Mouse (Mus musculus) CH12.LX (cell line): ENCODE results near the gene Pgm2l1. TPM values are rescaled to one million over a fixed set of nuclear protein-coding genes. Genes with fewer than 3 reads are reported as not detected.

Source experiments
- DNase-seq: peaks from one replicate; pipeline ENCODE4 v3.0.0-alpha.2; 2013; ENCODE audit errors: extremely low read depth
- H3K27ac ChIP-seq: 2 replicates; pipeline ENCODE4 v1.5.1; 2012; ENCODE audit warnings: low read depth, mild to moderate bottlenecking, control low read depth, moderate library complexity; ENCODE audit not compliant: insufficient read depth
- H3K27me3 ChIP-seq: replicated peaks from 2 replicates; pipeline ENCODE3; 2012; ENCODE audit warnings: inconsistent platforms
- H3K36me3 ChIP-seq, 2 experiments: replicated peaks in 1 of 2; 2 replicates each; pipeline versions ENCODE3 to v1.6.1; 2012; ENCODE audit warnings: inconsistent platforms in 1 of 2, low read length in 1 of 2, mild to moderate bottlenecking in 1 of 2, mixed read lengths in 1 of 2, moderate library complexity in 1 of 2; ENCODE audit not compliant: control insufficient read depth in 1 of 2, insufficient read depth in 1 of 2
- H3K4me1 ChIP-seq, 2 experiments: 2 replicates each; pipeline ENCODE4 v1.6.1; 2012; ENCODE audit warnings: inconsistent platforms in 1 of 2, moderate library complexity in 1 of 2; ENCODE audit not compliant: insufficient read depth in 2 of 2, control insufficient read depth in 1 of 2
- H3K4me2 ChIP-seq: 2 replicates; pipeline ENCODE4 v1.6.1; 2012; ENCODE audit warnings: low read depth, mild to moderate bottlenecking, control low read depth; ENCODE audit not compliant: poor library complexity, insufficient read depth, severe bottlenecking
- H3K4me3 ChIP-seq, 3 experiments: fragments of 150-350 bp in 1 of 3; sonication (generic) in 1 of 3; replicated peaks in 1 of 3; 2 replicates each; pipeline versions ENCODE3 to v1.5.1; 2011 to 2012; ENCODE audit warnings: low read depth in 2 of 3, low read length in 2 of 3, mild to moderate bottlenecking in 2 of 3, moderate library complexity in 2 of 3, control low read depth in 1 of 3, improper control_type of control experiment in 1 of 3, inconsistent platforms in 1 of 3, mixed read lengths in 1 of 3; ENCODE audit not compliant: poor library complexity in 1 of 3
- H3K79me2 ChIP-seq: replicated peaks from 2 replicates; pipeline ENCODE4 v1.6.1; 2012; ENCODE audit warnings: mild to moderate bottlenecking, moderate library complexity; ENCODE audit not compliant: control insufficient read depth, poor library complexity, insufficient read depth, severe bottlenecking; ENCODE audit errors: extremely low read depth
- H3K9ac ChIP-seq: 2 replicates; pipeline ENCODE4 v1.6.1; 2012; ENCODE audit warnings: low read depth, mild to moderate bottlenecking, control low read depth, moderate library complexity; ENCODE audit not compliant: insufficient read depth
- H3K9me3 ChIP-seq: replicated peaks from 2 replicates; pipeline ENCODE3; 2012; ENCODE audit warnings: low read length, inconsistent platforms, mixed read lengths
- CTCF ChIP-seq, 2 experiments: IDR thresholded peaks in 1 of 2; conservative IDR thresholded peaks in 1 of 2; 2 replicates each; pipeline ENCODE4 v1.5.1; 2011 to 2012; ENCODE audit warnings: low read depth in 2 of 2, low read length in 2 of 2, improper control_type of control experiment in 1 of 2, inconsistent platforms in 1 of 2, mild to moderate bottlenecking in 1 of 2, moderate library complexity in 1 of 2
- E2F4 ChIP-seq: IDR thresholded peaks from 2 replicates; pipeline ENCODE4 v1.6.1; 2011; ENCODE audit warnings: low read depth, low read length, improper control_type of control experiment; ENCODE audit not compliant: insufficient replicate concordance
- ELF1 ChIP-seq: IDR thresholded peaks from 2 replicates; pipeline ENCODE4 v1.6.1; 2014; ENCODE audit warnings: low read depth, mild to moderate bottlenecking, inconsistent platforms, low read length, improper control_type of control experiment
- GABPA ChIP-seq: IDR thresholded peaks from 2 replicates; pipeline ENCODE4 v1.6.1; 2012; ENCODE audit warnings: low read depth, low read length, improper control_type of control experiment, inconsistent platforms; ENCODE audit not compliant: insufficient replicate concordance
- IRF4 ChIP-seq: IDR thresholded peaks from 2 replicates; pipeline ENCODE4 v1.6.1; 2014; ENCODE audit warnings: low read depth, mild to moderate bottlenecking, inconsistent platforms, low read length, improper control_type of control experiment
- JUN ChIP-seq: IDR thresholded peaks from 2 replicates; pipeline ENCODE4 v1.6.1; 2011; ENCODE audit warnings: low read depth, mild to moderate bottlenecking, low read length, improper control_type of control experiment, moderate library complexity; ENCODE audit not compliant: insufficient read depth
- JUND ChIP-seq: conservative IDR thresholded peaks from 2 replicates; pipeline ENCODE4 v1.6.1; 2011; ENCODE audit warnings: low read depth, low read length, improper control_type of control experiment
- MAX ChIP-seq: IDR thresholded peaks from 2 replicates; pipeline ENCODE4 v1.6.1; 2011; ENCODE audit warnings: low read length, improper control_type of control experiment
- MEF2A ChIP-seq: IDR thresholded peaks from 2 replicates; pipeline ENCODE4 v1.6.1; 2014; ENCODE audit warnings: low read depth, mild to moderate bottlenecking, inconsistent platforms, low read length, improper control_type of control experiment, borderline replicate concordance
- MYC ChIP-seq: IDR thresholded peaks from 2 replicates; pipeline ENCODE4 v1.6.1; 2011; ENCODE audit warnings: low read depth, mild to moderate bottlenecking, improper control_type of control experiment, low read length
- POLR2A ChIP-seq: IDR thresholded peaks from 2 replicates; pipeline ENCODE4 v1.6.1; 2011; ENCODE audit warnings: low read depth, mild to moderate bottlenecking, improper control_type of control experiment, low read length
- RAD21 ChIP-seq: IDR thresholded peaks from 2 replicates; pipeline ENCODE4 v1.6.1; 2011; ENCODE audit warnings: low read depth, mild to moderate bottlenecking, low read length, improper control_type of control experiment, moderate library complexity
- SMC3 ChIP-seq: IDR thresholded peaks from 2 replicates; pipeline ENCODE4 v1.6.1; 2011; ENCODE audit warnings: low read depth, low read length, improper control_type of control experiment
- UBTF ChIP-seq: IDR thresholded peaks from 2 replicates; pipeline ENCODE4 v1.6.1; 2012; ENCODE audit warnings: low read depth, mild to moderate bottlenecking, inconsistent platforms, low read length, improper control_type of control experiment, moderate library complexity
- USF1 ChIP-seq: IDR thresholded peaks from 2 replicates; pipeline ENCODE4 v1.6.1; 2014; ENCODE audit warnings: low read depth, mild to moderate bottlenecking, inconsistent platforms, low read length, improper control_type of control experiment
- USF2 ChIP-seq: conservative IDR thresholded peaks from 2 replicates; pipeline ENCODE4 v1.6.1; 2011; ENCODE audit warnings: low read depth, low read length, improper control_type of control experiment
- ZC3H11A ChIP-seq: IDR thresholded peaks from 2 replicates; pipeline ENCODE4 v1.6.1; 2012; ENCODE audit warnings: low read depth, mild to moderate bottlenecking, inconsistent platforms, low read length, improper control_type of control experiment
- ZMIZ1 ChIP-seq: IDR thresholded peaks from 2 replicates; pipeline ENCODE4 v1.6.1; 2012; ENCODE audit warnings: low read depth, mild to moderate bottlenecking, inconsistent platforms, low read length, improper control_type of control experiment
- dilution Hi-C: fragments of 300-500 bp; cut with MboI; formaldehyde crosslinking; loops from 2 replicates; pipeline ENCODE4 v1.14.3; 2020; ENCODE audit warnings: low sequenced_read_pairs; ENCODE audit not compliant: extremely low pct_unique_long_range_greater_than_20kb, extremely low pct_ligation_motif_present
- in situ Hi-C: fragments of 300-500 bp; cut with MboI; formaldehyde crosslinking; loops from 3 replicates; pipeline ENCODE4 v1.14.3; 2019; ENCODE audit warnings: low sequenced_read_pairs, low pct_ligation_motif_present, low pct_unique_long_range_greater_than_20kb, mixed read lengths
- polyA plus RNA-seq: library from polyadenylated mRNA; unstranded; fragments of >175 nt; gene quantifications from 2 replicates; pipeline ENCODE4 v1.2.1, GENCODE M21; 2012; ENCODE audit warnings: low read depth; ENCODE audit not compliant: insufficient read length
- total RNA-seq, 2 experiments: library from RNA; depleted of rRNA; stranded (reverse); fragments of 300-350 nt in 1 of 2; fragments of >200 nt in 1 of 2; gene quantifications; 2 replicates each; pipeline ENCODE4 v1.2.3; 2012 to 2014

Gene Pgm2l1
- total and polyA plus RNA-seq, 3 experiments = 1.2 to 4.1 (median 3.4) TPM

GRCm38 (mm10) chr7:100206144-100206543 lies 21.1 kb upstream of the Pgm2l1 start:
- Histone ChIP-seq H3K27me3 (peaks cover 2% of the 10 kb centered on the region), H3K36me3 (peaks cover 0 to 4% of the 10 kb centered on the region in 2 experiments), H3K9ac (no peak overlapping the region), H3K27ac (no peak overlapping the region), H3K4me1 (peaks cover 4 to 13% of the 10 kb centered on the region in 2 experiments), H3K79me2 (no peaks in the 10 kb centered on the region), H3K4me3 (no peak overlapping the region), H3K4me2 (no peak overlapping the region), H3K9me3 (no peaks in the 10 kb centered on the region)
- in situ Hi-C loops (no loop called here), dilution Hi-C loops (no loop called here)
- no peak for DNase-seq
- TF ChIP-seq E2F4 (no peak), JUN (no peak), MYC (no peak), MEF2A (no peak), GABPA (no peak), JUND (no peak), ZC3H11A (no peak), MAX (no peak), ZMIZ1 (no peak), SMC3 (no peak), IRF4 (no peak)

GRCm38 (mm10) chr7:100207886-100208285 lies 19.3 kb upstream of the Pgm2l1 start:
- dilution Hi-C loops = no loop called here
- in situ Hi-C loops = no loop called here
- H3K36me3 ChIP-seq = no peaks in the 10 kb centered on the region
- no peaks in the 10 kb centered on the region for H3K9me3 ChIP-seq
- no peaks in the 10 kb centered on the region for H3K79me2 ChIP-seq
- H3K27ac ChIP-seq = no peak overlapping the region
- no peak for DNase-seq
- H3K27me3 ChIP-seq = peaks cover 2% of the 10 kb centered on the region
- TF ChIP-seq USF2 (no peak), RAD21 (no peak), MEF2A (no peak), CTCF (conservative IDR thresholded peaks at IDR 0.05 in 1 of 2, IDR thresholded peaks at IDR 0.05 in 1 of 2; ENCODE audit: low read depth in 2 of 2, low read length in 2 of 2) (no peak), MYC (no peak), POLR2A (no peak), ELF1 (no peak), UBTF (no peak), USF1 (no peak)
- H3K4me1 ChIP-seq = peaks cover 0 to 5% of the 10 kb centered on the region in 2 experiments; a peak in 2 of 4 replicates
- no peak overlapping the region for H3K9ac ChIP-seq
- no peak overlapping the region for H3K4me2 ChIP-seq
- no peak overlapping the region for H3K4me3 ChIP-seq
